Mouse (Mus musculus) embryonic facial prominence, embryonic 11.5 days (tissue): ENCODE results near the gene Gm3238. TPM values are rescaled to one million over a fixed set of nuclear protein-coding genes. Genes with fewer than 3 reads are reported as not detected.
"Not testable (repeated sequence)": the region's sequence is repeated elsewhere in the genome, so short reads cannot be mapped to it uniquely, and the experiment has no call there.

Experiments used
- ATAC-seq: fragments of 200-750 bp; cut with Nextera tagmentation; replicated peaks from 2 replicates; pipeline ENCODE4 v1.8.0; 2017; ENCODE audit warnings: low read depth; ENCODE audit not compliant: insufficient number of reproducible peaks, low FRiP score, low TSS enrichment
- DNase-seq: peaks from one replicate; pipeline ENCODE4 v3.0.0-alpha.2; 2015; ENCODE audit warnings: low spot score
- H3K27ac ChIP-seq: fragments of 300-500 bp; sonication (generic); replicated peaks from 2 replicates; pipeline ENCODE4 v1.5.1; 2014; ENCODE audit warnings: mild to moderate bottlenecking, low read depth, low read length, control low read depth
- H3K27me3 ChIP-seq: fragments of 300-500 bp; sonication (generic); 2 replicates; pipeline ENCODE4 v1.6.1; 2014; ENCODE audit warnings: mild to moderate bottlenecking, low read length, moderate library complexity, mixed read lengths; ENCODE audit not compliant: control insufficient read depth, insufficient read depth
- H3K36me3 ChIP-seq: fragments of 300-500 bp; sonication (generic); replicated peaks from 2 replicates; pipeline ENCODE4 v1.6.1; 2014; ENCODE audit warnings: low read depth, mild to moderate bottlenecking, low read length, moderate library complexity, mixed read lengths; ENCODE audit not compliant: control insufficient read depth, insufficient read depth
- H3K4me1 ChIP-seq: fragments of 300-500 bp; sonication (generic); 2 replicates; pipeline ENCODE4 v1.6.1; 2014; ENCODE audit warnings: low read length, mixed read lengths; ENCODE audit not compliant: control insufficient read depth, insufficient read depth
- H3K4me2 ChIP-seq: fragments of 300-500 bp; sonication (generic); 2 replicates; pipeline ENCODE4 v1.6.1; 2014; ENCODE audit warnings: low read depth, mild to moderate bottlenecking, control low read depth, low read length, moderate library complexity
- H3K4me3 ChIP-seq: fragments of 300-500 bp; sonication (generic); 2 replicates; pipeline ENCODE4 v1.5.1; 2014; ENCODE audit warnings: low read depth, low read length, control low read depth
- H3K9ac ChIP-seq: fragments of 300-500 bp; sonication (generic); replicated peaks from 2 replicates; pipeline ENCODE4 v1.6.1; 2014; ENCODE audit warnings: mild to moderate bottlenecking, control low read depth, low read length
- H3K9me3 ChIP-seq: fragments of 300-500 bp; sonication (generic); replicated peaks from 2 replicates; pipeline ENCODE4 v1.6.1; 2016; ENCODE audit warnings: mild to moderate bottlenecking, low read length, inconsistent platforms, mixed read lengths; ENCODE audit not compliant: control insufficient read depth
- WGBS: fragments of 180-500 bp; shearing (Covaris S2); extraction: QIAGEN DNeasy Blood & Tissue Kit; methylation state at CpG from one replicate; pipeline ENCODE4 v1.1.7; 2014; 5-methylcytosine and 5-hydroxymethylcytosine counted together
- polyA plus RNA-seq: library from polyadenylated mRNA; unstranded; fragments of >200 nt; fragmentation: Nextera tagmentation; extraction: Ambion mirVana; gene quantifications from 2 replicates; pipeline ENCODE4 v1.2.1, GENCODE M21; 2014

Gene Gm3238
- polyA plus RNA-seq, 1 experiment from 2014 or later, result not detected

DNA sequence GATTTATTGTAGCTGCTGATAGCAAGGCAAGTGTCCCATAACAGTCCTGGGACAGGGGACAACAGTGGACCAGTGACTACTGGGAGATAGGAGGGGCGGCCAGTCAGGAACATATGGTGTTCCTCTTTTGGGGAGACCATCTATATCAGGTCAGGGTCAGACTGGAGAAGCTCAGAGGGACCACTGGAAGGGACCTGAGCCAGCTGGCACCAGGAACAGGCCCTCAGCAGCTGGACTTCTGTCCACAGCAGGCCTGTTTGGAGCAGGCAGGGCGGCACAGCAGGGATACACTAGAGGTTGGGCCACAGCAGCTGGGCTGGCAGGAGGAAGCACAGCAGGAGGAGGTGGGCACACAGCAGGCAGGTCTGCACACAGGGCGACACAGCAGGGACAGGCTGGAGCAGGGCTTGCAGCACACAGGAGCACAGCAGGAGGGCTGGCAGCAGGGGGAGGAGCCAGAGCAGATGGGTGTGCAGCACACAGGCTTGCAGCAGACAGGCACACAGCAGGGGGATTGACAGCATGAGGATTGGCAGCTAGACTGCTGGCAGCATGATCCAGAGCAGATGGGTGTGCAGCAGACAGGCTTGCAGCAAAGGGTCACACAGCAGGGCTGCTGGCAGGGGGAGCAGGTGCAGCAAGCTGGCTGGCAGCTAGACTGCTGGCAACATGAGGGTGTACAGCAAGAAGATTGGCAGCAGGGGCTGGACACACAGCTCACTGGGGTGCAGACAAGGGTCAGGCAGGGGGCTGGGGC, 27.2 kb upstream of the Gm3238 start:
- H3K9ac ChIP-seq, H3K27me3 ChIP-seq, DNase-seq, H3K4me1 ChIP-seq, H3K4me3 ChIP-seq, H3K36me3 ChIP-seq, H3K9me3 ChIP-seq, H3K27ac ChIP-seq, H3K4me2 ChIP-seq, ATAC-seq: not testable (repeated sequence)
- 53% methylated on average over 2 of the region's 3 CpGs for WGBS

DNA sequence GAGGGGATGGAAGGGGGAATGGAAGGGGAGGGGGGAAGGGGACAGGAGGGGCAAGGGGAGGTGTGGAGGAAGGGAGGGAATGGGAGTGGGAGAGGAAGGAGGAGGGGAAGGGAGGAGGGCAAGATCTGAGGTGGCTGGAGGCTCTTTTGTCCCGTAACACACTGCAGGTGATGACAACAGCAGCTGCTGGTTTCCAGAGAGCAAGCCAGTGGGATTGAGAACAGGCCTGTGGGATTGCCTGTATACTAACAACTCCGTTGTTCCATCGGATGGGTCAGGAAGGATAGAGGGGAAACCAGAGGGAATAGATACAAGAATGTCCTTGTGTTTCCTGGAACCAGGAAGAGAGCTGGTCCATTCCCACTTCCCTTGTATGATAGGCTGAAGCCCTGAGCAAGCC, 26.6 kb upstream of the Gm3238 start:
- 16% methylated on average over 3 of the region's 3 CpGs for WGBS
- Histone ChIP-seq H3K9ac (no peak overlapping the region), H3K27ac (no peak overlapping the region), H3K4me1 (no peaks in the 10 kb centered on the region), H3K36me3 (no peaks in the 10 kb centered on the region), H3K27me3 (no peaks in the 10 kb centered on the region), H3K4me2 (no peak overlapping the region), H3K9me3 (no peaks in the 10 kb centered on the region), H3K4me3 (no peak overlapping the region)
- DNase-seq (no peak), ATAC-seq (no peak)

DNA sequence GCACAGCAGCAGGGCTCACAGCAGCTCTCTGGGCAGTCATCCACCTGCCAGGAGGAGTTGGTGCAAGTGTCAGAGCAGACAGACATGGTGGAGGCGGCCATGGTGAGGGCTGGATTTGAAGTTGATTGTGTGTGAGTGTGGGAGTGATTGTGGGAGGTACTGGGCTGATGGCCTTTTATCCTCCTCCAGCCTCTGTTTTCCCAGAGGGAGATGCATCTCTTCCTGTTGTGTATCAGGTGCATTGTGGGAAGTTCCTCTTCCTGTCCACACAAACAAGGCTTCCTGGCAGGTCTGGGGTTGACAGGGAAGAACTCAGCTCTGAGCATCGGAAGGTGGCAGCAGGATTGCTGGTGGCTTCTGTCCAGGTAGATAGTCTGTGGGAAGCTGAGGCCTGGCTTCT, 23.9 kb upstream of the Gm3238 start, which contains the start of gene Gm9639:
TSS of gene Gm9639 (minus strand) at position 101 of the 400 bp plus-strand sequence.
- WGBS, result 54% methylated on average over 2 of the region's 2 CpGs
- H3K36me3 ChIP-seq, result no peaks in the 10 kb centered on the region
- no peaks in the 10 kb centered on the region for H3K9me3 ChIP-seq
- no peak within 1 kb of the TSS for H3K27ac ChIP-seq
- H3K9ac ChIP-seq, result no peak within 1 kb of the TSS
- H3K27me3 ChIP-seq, result no peaks in the 10 kb centered on the region
- H3K4me2 ChIP-seq, result no peak within 1 kb of the TSS
- no peak within 1 kb of the TSS for H3K4me3 ChIP-seq
- no peaks in the 10 kb centered on the region for H3K4me1 ChIP-seq
- DNase-seq (no peak), ATAC-seq (no peak)

DNA sequence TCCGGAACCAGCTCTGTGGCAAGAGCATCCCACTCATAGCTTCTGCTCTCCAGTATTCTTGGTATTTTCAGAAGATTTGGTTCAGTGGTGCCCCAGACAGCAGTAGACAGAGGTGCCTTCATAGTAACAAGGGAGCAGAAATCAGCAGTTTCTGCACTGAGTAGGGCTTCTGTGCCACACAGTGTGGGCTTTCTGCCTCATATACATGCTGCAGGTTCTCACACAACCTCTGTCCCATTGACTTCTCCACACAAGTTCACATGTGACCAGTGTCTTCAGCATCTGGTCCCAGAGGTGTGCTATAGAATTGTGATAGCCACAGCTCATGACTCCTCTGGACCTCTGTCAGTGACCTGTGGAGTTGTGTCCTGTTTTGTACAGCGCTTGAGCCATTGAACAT, 17.5 kb upstream of the Gm3238 start:
- Histone ChIP-seq H3K4me1 (no peaks in the 10 kb centered on the region), H3K27ac (no peak overlapping the region), H3K4me3 (no peak overlapping the region), H3K36me3 (no peaks in the 10 kb centered on the region), H3K4me2 (no peak overlapping the region), H3K9me3 (no peaks in the 10 kb centered on the region), H3K27me3 (no peaks in the 10 kb centered on the region), H3K9ac (no peak overlapping the region)
- no peak for DNase-seq
- 82% methylated on average over 2 of the region's 2 CpGs for WGBS
- no peak for ATAC-seq

DNA sequence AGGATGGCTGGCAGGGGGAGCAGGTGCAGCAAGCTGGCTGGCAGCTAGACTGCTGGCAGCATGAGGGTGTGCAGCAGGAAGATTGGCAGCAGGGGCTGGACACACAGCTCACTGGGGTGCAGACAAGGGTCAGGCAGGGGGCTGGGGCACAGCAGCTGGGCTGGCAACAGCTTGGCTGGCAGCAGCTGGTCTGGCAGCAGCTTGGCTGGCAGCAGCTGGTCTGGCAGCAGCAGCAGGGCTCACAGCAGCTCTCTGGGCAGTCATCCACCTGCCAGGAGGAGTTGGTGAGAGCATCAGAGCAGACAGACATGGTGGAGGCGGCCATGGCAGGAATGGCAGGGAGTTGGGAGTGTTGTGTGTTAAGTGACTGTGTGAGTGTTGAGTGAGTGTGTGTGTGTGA, 16.8 kb upstream of the Gm3238 start, which contains the start of gene Gm7137:
TSS of gene Gm7137 (minus strand) at position 325 of the 400 bp plus-strand sequence.
- H3K4me1 ChIP-seq, H3K36me3 ChIP-seq, H3K4me2 ChIP-seq, DNase-seq, H3K4me3 ChIP-seq, ATAC-seq, H3K27ac ChIP-seq, H3K27me3 ChIP-seq, H3K9me3 ChIP-seq, H3K9ac ChIP-seq: not testable (repeated sequence)
- no CpG with 5 or more reads among the region's 1 CpGs for WGBS

DNA sequence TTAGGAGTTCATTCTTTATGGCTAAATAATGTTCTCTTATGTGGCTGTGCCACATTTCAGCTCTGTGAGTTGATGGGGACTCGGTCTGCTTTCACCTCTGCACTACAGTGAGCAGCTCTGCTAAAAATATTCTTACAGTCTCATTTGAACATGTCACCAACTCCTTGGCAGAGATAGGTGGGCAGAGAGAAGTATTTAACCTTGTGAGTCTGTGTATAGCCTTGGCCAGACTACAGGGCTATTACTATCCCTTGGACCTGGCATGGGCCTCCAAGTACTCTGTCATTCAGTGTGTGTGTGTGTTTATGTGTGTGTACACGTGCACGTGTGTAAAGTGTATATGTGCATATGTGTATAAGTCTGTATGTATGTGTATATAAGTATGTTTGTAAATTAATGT, 12.3 kb upstream of the Gm3238 start:
- not testable (repeated sequence) for H3K4me3 ChIP-seq, H3K36me3 ChIP-seq, H3K27me3 ChIP-seq, H3K9ac ChIP-seq, H3K4me1 ChIP-seq, H3K9me3 ChIP-seq, H3K4me2 ChIP-seq, ATAC-seq, DNase-seq, H3K27ac ChIP-seq
- 82% methylated on average over 1 of the region's 3 CpGs for WGBS

DNA sequence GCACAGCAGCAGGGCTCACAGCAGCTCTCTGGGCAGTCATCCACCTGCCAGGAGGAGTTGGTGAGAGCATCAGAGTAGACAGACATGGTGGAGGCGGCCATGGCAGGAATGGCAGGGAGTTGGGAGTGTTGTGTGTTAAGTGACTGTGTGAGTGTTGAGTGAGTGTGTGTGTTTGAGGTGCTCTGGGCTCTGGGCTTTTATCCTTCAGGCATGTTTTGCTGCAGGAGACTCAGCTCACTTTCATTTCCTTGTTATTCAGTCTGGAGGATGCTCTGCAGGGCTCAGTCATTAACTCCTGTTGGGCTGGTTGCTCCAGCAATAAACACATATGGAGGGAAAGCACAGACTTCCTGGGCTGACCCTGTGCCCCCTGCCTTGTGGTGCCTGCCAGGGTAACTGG, 11.3 kb upstream of the Gm3238 start, which contains the start of gene Gm3250:
TSS of gene Gm3250 (minus strand) at position 101 of the 400 bp plus-strand sequence.
- not testable (repeated sequence) for DNase-seq, H3K9me3 ChIP-seq, H3K4me2 ChIP-seq, ATAC-seq, H3K4me1 ChIP-seq, H3K27me3 ChIP-seq, H3K27ac ChIP-seq, H3K4me3 ChIP-seq, H3K9ac ChIP-seq, H3K36me3 ChIP-seq
- no CpG with 5 or more reads among the region's 1 CpGs for WGBS

DNA sequence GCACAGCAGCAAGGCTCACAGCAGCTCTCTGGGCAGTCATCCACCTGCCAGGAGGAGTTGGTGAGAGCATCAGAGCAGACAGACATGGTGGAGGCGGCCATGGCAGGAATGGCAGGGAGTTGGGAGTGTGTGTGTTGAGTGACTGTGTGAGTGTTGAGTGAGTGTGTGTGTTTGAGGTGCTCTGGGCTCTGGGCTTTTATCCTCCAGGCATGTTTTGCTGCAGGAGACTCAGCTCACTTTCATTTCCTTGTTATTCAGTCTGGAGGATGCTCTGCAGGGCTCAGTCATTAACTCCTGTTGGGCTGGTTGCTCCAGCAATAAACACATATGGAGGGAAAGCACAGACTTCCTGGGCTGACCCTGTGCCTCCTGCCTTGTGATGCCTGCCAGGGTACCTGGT, 5.7 kb upstream of the Gm3238 start, which contains the start of gene Gm7138:
TSS of gene Gm7138 (minus strand) at position 101 of the 400 bp plus-strand sequence.
- ATAC-seq, H3K4me3 ChIP-seq, DNase-seq, H3K27me3 ChIP-seq, H3K9ac ChIP-seq, H3K4me1 ChIP-seq, H3K9me3 ChIP-seq, H3K27ac ChIP-seq, H3K4me2 ChIP-seq, H3K36me3 ChIP-seq: not testable (repeated sequence)
- 40% methylated on average over 1 of the region's 1 CpGs for WGBS
